Mouse (Mus musculus) C2C12 (cell line): ENCODE data around the gene Aprt. TPM values are rescaled to one million over a fixed set of nuclear protein-coding genes. Genes with fewer than 3 reads are reported as not detected.

Experiments
- H3K27me3 ChIP-seq: one replicate; pipeline ENCODE4 v1.6.1; 2011; ENCODE audit not compliant: control insufficient read depth, insufficient read depth, insufficient read length
- H3K36me3 ChIP-seq: one replicate; pipeline ENCODE4 v1.6.1; 2011; ENCODE audit not compliant: control insufficient read depth, insufficient read depth
- H3K4me3 ChIP-seq: one replicate; pipeline ENCODE4 v1.5.1; 2011; ENCODE audit warnings: mild to moderate bottlenecking, control low read depth; ENCODE audit not compliant: poor library complexity, insufficient read depth, severe bottlenecking
- H3K79me2 ChIP-seq: one replicate; pipeline ENCODE4 v1.6.1; 2011; ENCODE audit not compliant: control insufficient read depth, insufficient read depth
- H3K79me3 ChIP-seq: one replicate; pipeline ENCODE4 v1.6.1; 2011; ENCODE audit warnings: low read depth, control low read depth
- H3ac ChIP-seq: one replicate; pipeline ENCODE3; 2011; ENCODE audit warnings: low read depth; ENCODE audit not compliant: control insufficient read depth, insufficient read length
- CEBPB ChIP-seq: IDR thresholded peaks from one replicate; pipeline ENCODE4 v1.6.1; 2011; ENCODE audit warnings: low read depth, mild to moderate bottlenecking, control low read depth, moderate library complexity
- CTCF ChIP-seq: IDR thresholded peaks from one replicate; pipeline ENCODE4 v1.5.1; 2011; ENCODE audit not compliant: control insufficient read depth, insufficient read depth, insufficient read length
- FOSL1 ChIP-seq: IDR thresholded peaks from one replicate; pipeline ENCODE4 v1.8.0; 2011; ENCODE audit warnings: mild to moderate bottlenecking, low read length; ENCODE audit not compliant: poor library complexity, insufficient read depth, severe bottlenecking
- MAX ChIP-seq: IDR thresholded peaks from one replicate; pipeline ENCODE4 v1.6.1; 2011; ENCODE audit warnings: mild to moderate bottlenecking, control low read depth
- MYOD1 ChIP-seq: IDR thresholded peaks from one replicate; pipeline ENCODE4 v1.6.1; 2011; ENCODE audit warnings: low read depth; ENCODE audit not compliant: control insufficient read depth, insufficient read length
- MYOG ChIP-seq: IDR thresholded peaks from one replicate; pipeline ENCODE4 v1.6.1; 2011; ENCODE audit not compliant: control insufficient read depth, insufficient read length; ENCODE audit errors: extremely low read depth
- USF1 ChIP-seq: IDR thresholded peaks from one replicate; pipeline ENCODE4 v1.6.1; 2011; ENCODE audit warnings: low read depth, mild to moderate bottlenecking, control low read depth, moderate library complexity
- polyA plus RNA-seq: library from polyadenylated mRNA; unstranded; fragments of >200 nt; fragmentation: generic; extraction: Trizol; gene quantifications from one replicate; pipeline ENCODE4 v1.2.1, GENCODE M21; 2012; ENCODE audit warnings: missing spikeins

Aprt gene
- polyA plus RNA-seq, 1 experiment = 615 TPM

- H3K79me2 ChIP-seq = peaks cover 82% of the 10 kb centered on the region
- H3K4me3 ChIP-seq = no peak overlapping the region
- no peaks in the 10 kb centered on the region for H3K27me3 ChIP-seq
- H3K36me3 ChIP-seq = peaks cover 13% of the 10 kb centered on the region
- H3K79me3 ChIP-seq = peaks cover 69% of the 10 kb centered on the region
- no peak overlapping the region for H3ac ChIP-seq
- TF ChIP-seq MYOD1 (no peak), MYOG (no peak), FOSL1 (no peak), USF1 (no peak), CEBPB (no peak), CTCF (no peak), MAX (no peak)
Measured at GRCm38 (mm10) chr8:122547815-122548214, 28.9 kb downstream of the Aprt start.

DNA sequence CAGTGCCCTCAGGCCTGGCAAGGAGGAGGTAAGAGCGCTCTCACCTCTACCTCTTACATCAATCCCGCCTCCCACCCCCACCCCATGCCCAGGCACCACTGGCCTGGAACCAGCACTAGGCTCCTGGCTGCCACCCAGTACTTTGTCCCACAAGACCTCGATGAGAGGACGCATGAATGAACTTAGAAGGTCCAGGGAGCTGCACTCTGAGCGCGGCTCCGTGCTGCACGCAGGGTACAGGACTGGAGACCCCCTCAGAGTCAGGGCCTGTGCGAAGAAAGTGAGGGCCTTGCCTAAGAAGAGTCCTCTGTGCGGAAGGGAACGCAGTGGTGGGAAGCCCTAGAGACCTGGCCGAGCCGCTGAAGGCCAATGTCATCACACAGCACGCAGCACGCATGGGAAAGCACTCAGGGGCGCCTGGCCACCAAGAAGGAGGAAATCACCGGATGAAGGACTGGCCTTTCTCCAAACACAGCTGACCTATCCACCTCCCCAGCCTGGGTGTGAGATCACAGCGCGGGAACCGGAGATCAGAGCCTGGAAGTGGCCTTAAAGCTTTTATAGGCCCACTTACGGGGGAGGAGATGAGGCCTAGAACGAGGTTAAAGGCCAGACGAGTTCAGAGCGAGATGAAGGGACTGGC is 29.8 kb downstream of the Aprt start:
- Histone ChIP-seq H3ac (no peak overlapping the region), H3K79me3 (peaks cover 77% of the 10 kb centered on the region), H3K27me3 (no peaks in the 10 kb centered on the region), H3K79me2 (peaks cover 91% of the 10 kb centered on the region), H3K36me3 (peaks cover 13% of the 10 kb centered on the region), H3K4me3 (no peak overlapping the region)
- TF ChIP-seq MYOD1 = no peak
- no peak for TF ChIP-seq USF1
- no peak for TF ChIP-seq CTCF
- no peak for TF ChIP-seq MYOG
- TF ChIP-seq FOSL1 = no peak
- no peak for TF ChIP-seq CEBPB
- TF ChIP-seq MAX = no peak

DNA sequence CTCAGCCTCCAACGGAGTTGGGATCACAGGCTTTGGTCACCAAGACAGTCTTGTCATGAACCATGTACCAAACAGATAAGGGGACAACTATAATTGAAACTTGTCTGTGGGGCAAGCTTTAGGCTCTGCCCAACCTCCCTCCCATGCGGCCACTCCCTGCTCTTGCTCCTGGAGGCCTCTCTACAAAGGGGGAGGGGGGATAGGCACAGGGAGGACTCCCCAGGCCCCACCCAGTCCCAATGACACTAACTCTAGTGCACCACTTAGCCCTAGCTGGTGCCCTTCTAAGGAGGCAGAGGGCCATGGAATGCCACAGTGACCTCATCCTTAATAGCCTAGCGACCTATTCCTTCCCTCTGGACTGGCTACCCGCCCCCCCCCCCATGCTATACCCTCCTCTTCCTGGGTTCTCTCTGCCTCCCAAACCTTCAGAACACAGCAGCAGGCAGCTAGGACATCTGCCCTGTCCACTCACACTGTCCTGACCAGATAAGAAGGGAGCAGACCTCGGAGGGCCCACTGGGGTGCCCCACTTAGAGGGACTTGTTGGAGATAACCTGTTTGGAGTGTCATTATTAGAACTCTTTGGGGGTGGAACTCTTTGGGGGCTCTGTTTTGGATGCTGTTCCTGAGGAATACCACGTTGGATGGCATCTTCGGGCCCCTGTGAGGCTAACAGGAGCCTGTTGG is 30.5 kb downstream of the Aprt start:
- no peak overlapping the region for H3K4me3 ChIP-seq
- TF ChIP-seq FOSL1 (no peak), CTCF (no peak), USF1 (no peak)
- H3K36me3 ChIP-seq = peaks cover 13% of the 10 kb centered on the region
- no peak overlapping the region for H3ac ChIP-seq
- peaks cover 98% of the 10 kb centered on the region for H3K79me2 ChIP-seq
- H3K79me3 ChIP-seq = peaks cover 84% of the 10 kb centered on the region
- no peaks in the 10 kb centered on the region for H3K27me3 ChIP-seq

GRCm38 (mm10) chr8:122544138-122544537 is 32.6 kb downstream of the Aprt start:
- H3K79me2 ChIP-seq = peaks cover 100% of the 10 kb centered on the region
- H3K36me3 ChIP-seq = peaks cover 17% of the 10 kb centered on the region
- no peak for TF ChIP-seq MYOD1
- TF ChIP-seq MYOG = no peak
- peaks cover 93% of the 10 kb centered on the region for H3K79me3 ChIP-seq
- no peak overlapping the region for H3K4me3 ChIP-seq
- no peak overlapping the region for H3ac ChIP-seq
- no peaks in the 10 kb centered on the region for H3K27me3 ChIP-seq

GRCm38 (mm10) chr8:122538310-122539076 is 38.2 kb downstream of the Aprt start:
- peaks cover 4% of the 10 kb centered on the region for H3K36me3 ChIP-seq
- no peak overlapping the region for H3K4me3 ChIP-seq
- peaks cover 100% of the 10 kb centered on the region for H3K79me2 ChIP-seq
- H3K27me3 ChIP-seq = no peaks in the 10 kb centered on the region
- no peak overlapping the region for H3ac ChIP-seq
- TF ChIP-seq CTCF (no peak), USF1 (no peak), CEBPB (no peak), FOSL1 (no peak), MYOD1 (no peak), MYOG (no peak), MAX (no peak)
- peaks cover 85% of the 10 kb centered on the region for H3K79me3 ChIP-seq
